Mouse (Mus musculus): ENCODE measurements around the gene Fam193a. TPM values are rescaled to one million over a fixed set of nuclear protein-coding genes. Genes with fewer than 3 reads are reported as not detected.

The Fam193a gene
- total RNA-seq, 2 experiments from 2014 or later: 39.0 to 43.3 TPM

- TF ChIP-seq CTCF (IDR thresholded peaks at IDR 0.05): no peak
- intact Hi-C loops (cut with DNase I): no loop called here
Observed at GRCm38 (mm10) chr5:34386744-34387143, 17.0 kb downstream of the Fam193a start.

GRCm38 (mm10) chr5:34393251-34393650 is 23.5 kb downstream of the Fam193a start:
- Histone ChIP-seq H3K4me3 (no peak overlapping the region), H3K27ac (no peak overlapping the region)
- no peak for DNase-seq (ENCODE audit: extremely low spot score in 1 of 2, low spot score in 2 of 2)
- intact Hi-C loops (cut with DNase I): no loop called here
- no peak for TF ChIP-seq CTCF (IDR thresholded peaks at IDR 0.05)

More at GRCm38 (mm10) chr5:34386744-34387143, 17.0 kb downstream of the Fam193a start:
- DNase-seq (ENCODE audit: extremely low spot score in 1 of 2, low spot score in 2 of 2): no peak
- no peak overlapping the region for H3K4me3 ChIP-seq
- H3K27ac ChIP-seq: no peak overlapping the region

- intact Hi-C loops (cut with DNase I): no loop called here
- DNase-seq (ENCODE audit: extremely low spot score in 1 of 2, low spot score in 2 of 2): no peak
- Histone ChIP-seq H3K27ac (no peak overlapping the region), H3K4me3 (no peak overlapping the region)
- TF ChIP-seq CTCF (IDR thresholded peaks at IDR 0.05): no peak
Observed at GRCm38 (mm10) chr5:34395347-34395746, 25.6 kb downstream of the Fam193a start.

GRCm38 (mm10) chr5:34395850-34396540 is 26.3 kb downstream of the Fam193a start:
- Histone ChIP-seq H3K27ac (no peak overlapping the region), H3K4me3 (no peak overlapping the region)
- TF ChIP-seq CTCF (IDR thresholded peaks at IDR 0.05): no peak
- intact Hi-C loops (cut with DNase I): no loop called here
- DNase-seq (ENCODE audit: extremely low spot score in 1 of 2, low spot score in 2 of 2): no peak

GRCm38 (mm10) chr5:34397866-34398265 is 28.1 kb downstream of the Fam193a start:
- Histone ChIP-seq H3K4me3 (no peak overlapping the region), H3K27ac (no peak overlapping the region)
- peak; percentile 37 for TF ChIP-seq CTCF (IDR thresholded peaks at IDR 0.05)
- intact Hi-C loops (cut with DNase I): no loop called here
- no peak for DNase-seq (ENCODE audit: extremely low spot score in 1 of 2, low spot score in 2 of 2)

- TF ChIP-seq CTCF (IDR thresholded peaks at IDR 0.05): no peak
- no peak for DNase-seq (ENCODE audit: extremely low spot score in 1 of 2, low spot score in 2 of 2)
- Histone ChIP-seq H3K4me3 (no peak overlapping the region), H3K27ac (no peak overlapping the region)
- intact Hi-C loops (cut with DNase I): no loop called here
Observed at GRCm38 (mm10) chr5:34398326-34398725, 28.6 kb downstream of the Fam193a start.

- no peak overlapping the region for H3K27ac ChIP-seq
- intact Hi-C loops (cut with DNase I): no loop called here
Observed at GRCm38 (mm10) chr5:34407366-34407918, 37.7 kb downstream of the Fam193a start.

GRCm38 (mm10) chr5:34409002-34409401 is 39.3 kb downstream of the Fam193a start:
- intact Hi-C loops (cut with DNase I): no loop called here
- TF ChIP-seq CTCF (IDR thresholded peaks at IDR 0.05): no peak
- Histone ChIP-seq H3K27ac (no peak overlapping the region), H3K4me3 (no peak overlapping the region)
- DNase-seq (ENCODE audit: extremely low spot score in 1 of 2, low spot score in 2 of 2): no peak

More at GRCm38 (mm10) chr5:34407366-34407918, 37.7 kb downstream of the Fam193a start:
- no peak for TF ChIP-seq CTCF (IDR thresholded peaks at IDR 0.05)
- H3K4me3 ChIP-seq: no peak overlapping the region
- DNase-seq (ENCODE audit: extremely low spot score in 1 of 2, low spot score in 2 of 2): no peak

GRCm38 (mm10) chr5:34410819-34411218 is 41.1 kb downstream of the Fam193a start:
- Histone ChIP-seq H3K4me3 (no peak overlapping the region), H3K27ac (no peak overlapping the region)
- TF ChIP-seq CTCF (IDR thresholded peaks at IDR 0.05): no peak
- intact Hi-C loops (cut with DNase I): no loop called here
- no peak for DNase-seq (ENCODE audit: extremely low spot score in 1 of 2, low spot score in 2 of 2)

- DNase-seq (ENCODE audit: extremely low spot score in 1 of 2, low spot score in 2 of 2): no peak
- no peak overlapping the region for H3K27ac ChIP-seq
- H3K4me3 ChIP-seq: no peak overlapping the region
- intact Hi-C loops (cut with DNase I): no loop called here
- no peak for TF ChIP-seq CTCF (IDR thresholded peaks at IDR 0.05)
Observed at GRCm38 (mm10) chr5:34413921-34414320, 44.2 kb downstream of the Fam193a start.

- no peak overlapping the region for H3K4me3 ChIP-seq
- no peak for TF ChIP-seq CTCF (IDR thresholded peaks at IDR 0.05)
- intact Hi-C loops (cut with DNase I): no loop called here
- H3K27ac ChIP-seq: no peak overlapping the region
- no peak for DNase-seq (ENCODE audit: extremely low spot score in 1 of 2, low spot score in 2 of 2)
Observed at GRCm38 (mm10) chr5:34417251-34418008, 47.7 kb downstream of the Fam193a start.

GRCm38 (mm10) chr5:34419188-34419587 is 49.5 kb downstream of the Fam193a start:
- Histone ChIP-seq H3K4me3 (no peak overlapping the region), H3K27ac (no peak overlapping the region)
- intact Hi-C loops (cut with DNase I): no loop called here
- DNase-seq (ENCODE audit: extremely low spot score in 1 of 2, low spot score in 2 of 2): no peak
- no peak for TF ChIP-seq CTCF (IDR thresholded peaks at IDR 0.05)

All from left cerebral cortex, adult 2 months (tissue).